Mouse (Mus musculus): ENCODE results near the gene Zfp710.

- TF ChIP-seq CTCF (conservative IDR thresholded peaks at IDR 0.05 in 1 of 2, IDR thresholded peaks at IDR 0.05 in 1 of 2; ENCODE audit: low read depth in 2 of 2, low read length in 2 of 2) (no peak), JUND (conservative IDR thresholded peaks at IDR 0.05; ENCODE audit: low read depth, low read length) (no peak), MAX (IDR thresholded peaks at IDR 0.05; ENCODE audit: low read length) (no peak), E2F4 (IDR thresholded peaks at IDR 0.05; ENCODE audit: insufficient replicate concordance, low read depth, low read length) (no peak), EP300 (IDR thresholded peaks at IDR 0.05; ENCODE audit: low read length) (no peak), ELF1 (IDR thresholded peaks at IDR 0.05; ENCODE audit: low read depth, low read length) (no peak)
Observed at GRCm38 (mm10) chr7:79975316-79975715, 49.3 kb upstream of the Zfp710 start.

Data from CH12.LX (cell line).